Comparison of ENCODE assay signal across 13 mouse cellular contexts in the genomic region with DNA sequence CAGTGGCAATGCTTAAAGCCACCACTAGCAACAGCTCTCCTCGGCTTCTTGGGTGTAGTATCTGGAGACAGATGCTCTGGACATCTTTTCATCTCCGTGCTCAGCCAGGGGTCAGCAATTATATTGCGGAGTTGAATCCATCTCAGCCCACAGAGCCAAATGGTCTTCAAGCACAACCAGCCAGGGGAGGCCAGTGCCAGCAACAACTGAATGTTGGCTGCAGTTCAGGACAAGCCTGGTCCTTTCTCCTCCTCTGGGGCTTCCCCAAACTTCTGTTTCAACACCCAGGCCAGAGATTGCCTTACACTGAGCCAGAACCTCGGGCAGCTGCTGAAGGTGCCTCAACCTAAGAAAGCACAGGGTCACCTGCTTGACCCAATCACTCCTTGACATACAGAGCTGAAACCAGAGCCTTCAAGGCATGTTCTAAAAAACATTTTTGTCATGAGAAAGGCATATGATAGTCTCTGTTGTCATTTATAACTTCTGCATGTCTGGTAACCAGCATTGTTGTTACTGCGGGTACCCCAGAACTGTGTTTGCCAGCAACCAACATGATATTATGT.
DNase-seq lines count a peak whose midpoint lies in the region; ATAC-seq and TF ChIP-seq lines count a peak whose summit lies in the region.
"Had no signal": no experiment of that assay in that cellular context is flagged by ENCODE, and none has a peak within 500 bp of the region (broad histone marks: within the 10 kb centered on the region; RNA-seq: fewer than 3 reads in every experiment).

No protein-coding gene starts in this region.

- no peaks in the 10 kb centered on the region for H3K79me2 ChIP-seq in myocyte (ENCODE audit: control insufficient read depth, insufficient read depth)

- H3K9ac ChIP-seq in embryonic facial prominence, embryonic 15.5 days: no peak overlapping the region
- H3K9ac ChIP-seq: liver, embryonic 12.5 days; midbrain, embryonic 12.5 days had no signal

- H3K36me3 ChIP-seq in heart, embryonic 10.5 days: no peaks in the 10 kb centered on the region
- H3K36me3 ChIP-seq in thymus, adult 2 months (ENCODE audit: control insufficient read depth, insufficient read depth, low read length): no peaks in the 10 kb centered on the region
- no peaks in the 10 kb centered on the region for H3K36me3 ChIP-seq in embryonic facial prominence, embryonic 15.5 days
- no peaks in the 10 kb centered on the region for H3K36me3 ChIP-seq in myocyte (ENCODE audit: control insufficient read depth, insufficient read depth)
- H3K36me3 ChIP-seq: liver, embryonic 12.5 days; midbrain, embryonic 12.5 days had no signal

- no peak overlapping the region for H3K4me3 ChIP-seq in heart, embryonic 10.5 days
- no peak overlapping the region for H3K4me3 ChIP-seq in thymus, adult 2 months (ENCODE audit: control insufficient read depth, insufficient read depth, low read length)
- H3K4me3 ChIP-seq in embryonic facial prominence, embryonic 15.5 days (replicated peaks): no peak overlapping the region
- no peak overlapping the region for H3K4me3 ChIP-seq in myocyte
- H3K4me3 ChIP-seq: heart, adult 2 months; liver, embryonic 12.5 days; midbrain, embryonic 12.5 days had no signal

- TF ChIP-seq CTCF in thymus, adult 2 months (IDR thresholded peaks at IDR 0.05; ENCODE audit: borderline replicate concordance, control insufficient read depth, extremely low read depth, insufficient read depth, low read length, poor library complexity): no peak

- no peaks in the 10 kb centered on the region for H3K9me3 ChIP-seq in heart, embryonic 10.5 days
- H3K9me3 ChIP-seq in embryonic facial prominence, embryonic 15.5 days (replicated peaks): no peaks in the 10 kb centered on the region
- H3K9me3 ChIP-seq: liver, embryonic 12.5 days; midbrain, embryonic 12.5 days had no signal

- H3K27me3 ChIP-seq in heart, embryonic 10.5 days (ENCODE audit: insufficient read depth, poor library complexity, severe bottlenecking): no peaks in the 10 kb centered on the region
- H3K27me3 ChIP-seq in thymus, adult 2 months (ENCODE audit: control insufficient read depth, insufficient read depth, low read length): no peaks in the 10 kb centered on the region
- H3K27me3 ChIP-seq in embryonic facial prominence, embryonic 15.5 days: no peaks in the 10 kb centered on the region
- H3K27me3 ChIP-seq in myocyte (ENCODE audit: control insufficient read depth, insufficient read depth, insufficient read length): no peaks in the 10 kb centered on the region

- no peak for TF ChIP-seq POLR2A in thymus, adult 2 months (IDR thresholded peaks at IDR 0.05; ENCODE audit: control insufficient read depth, extremely low read depth, insufficient read depth, low read length, poor library complexity)
- TF ChIP-seq POLR2A in myocyte (IDR thresholded peaks at IDR 0.05; ENCODE audit: insufficient read length, low read depth): no peak

- H3K4me1 ChIP-seq in heart, embryonic 10.5 days: peaks cover 14% of the 10 kb centered on the region
- H3K4me1 ChIP-seq in thymus, adult 2 months (replicated peaks; ENCODE audit: control insufficient read depth, insufficient read depth, low read length): peaks cover 45% of the 10 kb centered on the region
- peaks cover 24% of the 10 kb centered on the region for H3K4me1 ChIP-seq in embryonic facial prominence, embryonic 15.5 days
- H3K4me1 ChIP-seq: liver, embryonic 12.5 days had no signal

- H3ac ChIP-seq in myocyte (ENCODE audit: control insufficient read depth, insufficient read length): no peak overlapping the region

- intact Hi-C loops in heart, postnatal 10 days (cut with DNase I): no loop called here

- no peak overlapping the region for H3K27ac ChIP-seq in heart, embryonic 10.5 days
- H3K27ac ChIP-seq in thymus, adult 2 months (ENCODE audit: control insufficient read depth, insufficient read depth, low read length): peak overlapping the region; percentile 30
- H3K27ac ChIP-seq in embryonic facial prominence, embryonic 15.5 days (replicated peaks): no peak overlapping the region
- H3K27ac ChIP-seq: heart, adult 2 months; liver, embryonic 12.5 days; midbrain, embryonic 12.5 days had no signal

- peak; percentile 43; the same call in 1 of the 2 replicates for ATAC-seq in embryonic facial prominence, embryonic 15.5 days (ENCODE audit: insufficient number of reproducible peaks, low FRiP score, low TSS enrichment, low read depth)
- ATAC-seq: inflammation-experienced regulatory T-cells, adult 6 months; liver, embryonic 12.5 days had no signal

- 81% methylated on average over 5 of the region's 5 CpGs for WGBS in heart, embryonic 10.5 days
- WGBS in thymus, adult 2 months: 78% methylated on average over 5 of the region's 5 CpGs
- WGBS in embryonic facial prominence, embryonic 15.5 days: 65% methylated on average over 5 of the region's 5 CpGs

- no peak overlapping the region for H3K4me2 ChIP-seq in embryonic facial prominence, embryonic 15.5 days (replicated peaks)
- peak overlapping the region; percentile 4 for H3K4me2 ChIP-seq in myocyte (ENCODE audit: low read depth)
- H3K4me2 ChIP-seq: liver, embryonic 12.5 days; midbrain, embryonic 12.5 days had no signal

- DNase-seq in heart, postnatal 10 days: peak; percentile 57 to 67
- DNase-seq in heart, embryonic 10.5 days (ENCODE audit: low spot score): no peak
- no peak for DNase-seq in thymus, adult 2 months
- DNase-seq in thymus, adult 18-20 months: no peak
- no peak for DNase-seq in kidney, adult 11 months
- DNase-seq in kidney, adult 18-20 months: no peak
- DNase-seq: cerebellum, adult 9-10 months had no signal

TF ChIP-seq in myocyte, 11 proteins besides CTCF, POLR2A, EP300 and RAD21:
- peak; percentile 45 for TF ChIP-seq TCF12 (IDR thresholded peaks at IDR 0.05; ENCODE audit: insufficient read depth, poor library complexity, severe bottlenecking)
- no peak for TF ChIP-seq CEBPB (IDR thresholded peaks at IDR 0.05; ENCODE audit: insufficient read depth, poor library complexity, severe bottlenecking)
- TF ChIP-seq MYOD1 (IDR thresholded peaks at IDR 0.05; ENCODE audit: control insufficient read depth in 1 of 3, insufficient read length in 2 of 3, low read depth in 2 of 3): peak; percentile 84 to 93 (median 88)
- TF ChIP-seq MYOG (IDR thresholded peaks at IDR 0.05; ENCODE audit: control insufficient read depth in 1 of 3, insufficient read depth in 1 of 3, insufficient read length in 2 of 3, low read depth in 2 of 3): peak in 2 of 3 experiments; percentile 2 to 59
- TF ChIP-seq USF1 (IDR thresholded peaks at IDR 0.05; ENCODE audit: low read depth): no peak
TF ChIP-seq in myocyte: peak in this region for 3.

Comparison
In these comparisons a context has a peak if more than half of its experiments do, and no peak if none do; other contexts are left out.
1. DNase-seq: peak in heart, postnatal 10 days (2 of 2); none in heart, embryonic 10.5 days (single experiment), thymus, adult 2 months (single experiment), thymus, adult 18-20 months (0 of 2), kidney, adult 11 months (single experiment) and kidney, adult 18-20 months (single experiment).